Mouse (Mus musculus) liver, embryonic 12.5 days (tissue): ENCODE measurements at regions not wholly inside any gene's neighbourhood (a gene's known extent, or its start where the extent isn't known, plus 50 kb on each side); places are given as distances from the start of the nearest gene placed in this dataset.
"Not testable (repeated sequence)": the region's sequence is repeated elsewhere in the genome, so short reads cannot be mapped to it uniquely, and the experiment has no call there.

ENCODE experiments used
- ATAC-seq: fragments of 200-750 bp; cut with Nextera tagmentation; 2 replicates; pipeline ENCODE4 v1.8.0; 2017; ENCODE audit warnings: moderate number of reproducible peaks, mild to moderate bottlenecking, moderate library complexity
- H3K27ac ChIP-seq: fragments of 300-500 bp; sonication (generic); 2 replicates; pipeline ENCODE4 v1.5.1; 2016; ENCODE audit warnings: mild to moderate bottlenecking
- H3K27me3 ChIP-seq: fragments of 300-500 bp; sonication (generic); replicated peaks from 2 replicates; pipeline ENCODE4 v1.6.1; 2016; ENCODE audit warnings: mild to moderate bottlenecking, moderate library complexity
- H3K36me3 ChIP-seq: fragments of 300-500 bp; sonication (generic); 2 replicates; pipeline ENCODE4 v1.6.1; 2016; ENCODE audit warnings: mild to moderate bottlenecking, moderate library complexity
- H3K4me1 ChIP-seq: fragments of 300-500 bp; sonication (generic); 2 replicates; pipeline ENCODE4 v1.6.1; 2016
- H3K4me2 ChIP-seq: fragments of 300-500 bp; sonication (generic); 2 replicates; pipeline ENCODE4 v1.6.1; 2016; ENCODE audit warnings: mild to moderate bottlenecking, moderate library complexity
- H3K4me3 ChIP-seq: fragments of 300-500 bp; sonication (generic); 2 replicates; pipeline ENCODE4 v1.5.1; 2016; ENCODE audit warnings: mild to moderate bottlenecking, moderate library complexity
- H3K9ac ChIP-seq: fragments of 300-500 bp; sonication (generic); 2 replicates; pipeline ENCODE4 v1.6.1; 2016; ENCODE audit warnings: mild to moderate bottlenecking, moderate library complexity
- H3K9me3 ChIP-seq: fragments of 300-500 bp; sonication (generic); replicated peaks from 2 replicates; pipeline ENCODE4 v1.6.1; 2016; ENCODE audit warnings: mild to moderate bottlenecking, moderate library complexity
- WGBS: fragments of 180-500 bp; shearing (Covaris S2); methylation state at CpG from one replicate; pipeline ENCODE4 v1.1.7; 2016; ENCODE audit not compliant: insufficient replicate concordance; 5-methylcytosine and 5-hydroxymethylcytosine counted together

DNA sequence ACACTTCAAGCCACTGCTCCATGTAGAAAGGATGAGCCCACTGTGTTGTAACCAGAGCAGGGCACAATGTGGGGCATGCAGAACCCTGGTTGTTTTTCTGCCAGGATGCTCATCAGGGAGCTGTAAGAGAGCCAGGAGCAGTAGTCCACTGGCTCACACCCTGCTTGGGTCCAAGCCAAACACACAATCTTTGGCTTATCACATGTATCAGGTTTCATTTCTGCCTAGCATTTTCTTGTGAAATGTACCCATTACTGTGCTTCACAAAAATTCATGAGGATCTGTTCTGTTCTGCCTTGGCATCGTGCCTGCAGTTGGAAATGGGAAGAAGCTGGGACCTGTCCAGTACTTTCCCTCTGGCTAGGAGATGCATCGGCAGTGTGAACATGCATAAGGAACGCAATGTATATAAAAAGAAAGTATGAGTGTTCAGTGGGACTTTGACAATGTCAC is 491.6 kb upstream of the Igfbp3 start:
- Histone ChIP-seq H3K4me2 (no peak overlapping the region), H3K36me3 (no peaks in the 10 kb centered on the region), H3K4me1 (no peaks in the 10 kb centered on the region), H3K9me3 (0 out of 2 replicates have a peak, but pooled peaks cover 3% of the 10 kb centered on the region), H3K9ac (no peak overlapping the region), H3K27me3 (no peaks in the 10 kb centered on the region), H3K4me3 (no peak overlapping the region), H3K27ac (no peak overlapping the region)
- ATAC-seq, result no peak
- WGBS, result 59% methylated on average over 3 of the region's 3 CpGs

DNA sequence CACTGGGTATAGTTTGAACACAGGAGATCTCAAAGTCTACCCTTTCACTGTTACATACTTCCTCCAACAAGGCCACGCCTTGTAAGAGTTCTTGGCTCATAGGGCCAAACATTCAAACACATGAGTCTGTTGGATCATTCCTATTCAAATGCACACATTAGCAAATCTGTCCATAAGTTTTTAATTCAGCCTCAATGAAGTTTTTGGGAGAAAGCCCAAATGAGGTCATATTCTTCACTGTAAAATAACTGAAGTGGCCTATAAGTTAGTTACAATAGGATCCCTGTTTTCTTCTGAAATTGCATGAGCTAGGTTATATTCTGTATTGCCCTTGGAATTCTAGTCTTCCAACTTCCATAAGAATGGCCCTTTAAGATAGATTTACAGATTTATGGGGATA is 483.9 kb upstream of the Igfbp3 start:
- H3K27me3 ChIP-seq, result no peaks in the 10 kb centered on the region
- no peak overlapping the region for H3K4me2 ChIP-seq
- no peak overlapping the region for H3K9ac ChIP-seq
- H3K27ac ChIP-seq, result no peak overlapping the region
- no peak overlapping the region for H3K4me3 ChIP-seq
- 50% methylated on average over 1 of the region's 1 CpGs for WGBS
- ATAC-seq, result no peak
- 0 out of 2 replicates have a peak, but pooled peaks cover 3% of the 10 kb centered on the region for H3K9me3 ChIP-seq
- H3K4me1 ChIP-seq, result no peaks in the 10 kb centered on the region
- H3K36me3 ChIP-seq, result no peaks in the 10 kb centered on the region

DNA sequence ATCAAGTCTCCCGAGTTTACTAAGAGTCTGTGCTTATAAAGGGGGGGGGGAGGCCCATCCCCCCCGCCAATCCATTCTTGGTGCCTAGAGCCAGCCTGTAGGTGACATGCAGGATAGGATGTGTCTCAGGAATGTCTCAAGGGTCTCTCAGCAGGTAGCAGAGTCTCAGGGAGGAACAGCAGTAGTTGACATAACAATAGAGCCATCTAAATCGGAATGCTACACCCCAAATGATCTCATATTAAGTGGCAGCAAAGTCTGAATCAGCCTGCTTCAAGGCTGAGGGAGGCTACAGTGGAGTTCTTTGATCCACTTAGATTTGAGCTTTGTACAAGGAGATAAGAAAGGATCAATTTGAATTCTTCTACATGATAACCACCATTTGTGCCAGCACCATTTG is 476.0 kb upstream of the Igfbp3 start:
- not testable (repeated sequence) for H3K9ac ChIP-seq, H3K9me3 ChIP-seq, H3K4me1 ChIP-seq, H3K4me2 ChIP-seq, H3K36me3 ChIP-seq, H3K27ac ChIP-seq, ATAC-seq, H3K4me3 ChIP-seq, H3K27me3 ChIP-seq
- WGBS, result 42% methylated on average over 3 of the region's 3 CpGs

DNA sequence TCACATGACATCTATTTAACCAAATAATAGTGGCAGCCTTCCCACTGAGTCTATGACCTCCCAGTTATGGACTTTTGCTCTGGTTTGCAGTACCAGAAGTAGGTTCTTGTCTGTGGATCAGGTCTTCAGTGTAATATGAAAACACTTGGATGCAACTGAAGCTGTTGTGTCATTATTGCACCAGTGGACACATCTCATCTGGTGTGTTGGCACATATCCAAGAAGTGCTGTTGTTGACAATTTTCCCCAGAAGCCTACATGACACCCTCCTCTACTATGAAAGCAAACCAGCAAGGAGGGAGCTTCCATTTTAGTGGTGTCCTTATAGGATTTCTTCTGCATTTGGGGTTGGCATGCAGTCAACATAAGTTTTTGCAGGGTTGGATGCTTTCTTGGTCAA is 459.1 kb upstream of the Igfbp3 start:
- Histone ChIP-seq H3K27ac (no peak overlapping the region), H3K36me3 (no peaks in the 10 kb centered on the region), H3K4me1 (no peaks in the 10 kb centered on the region), H3K4me3 (no peak overlapping the region), H3K9ac (no peak overlapping the region), H3K9me3 (no peaks in the 10 kb centered on the region), H3K4me2 (no peak overlapping the region), H3K27me3 (no peaks in the 10 kb centered on the region)
- no peak for ATAC-seq

DNA sequence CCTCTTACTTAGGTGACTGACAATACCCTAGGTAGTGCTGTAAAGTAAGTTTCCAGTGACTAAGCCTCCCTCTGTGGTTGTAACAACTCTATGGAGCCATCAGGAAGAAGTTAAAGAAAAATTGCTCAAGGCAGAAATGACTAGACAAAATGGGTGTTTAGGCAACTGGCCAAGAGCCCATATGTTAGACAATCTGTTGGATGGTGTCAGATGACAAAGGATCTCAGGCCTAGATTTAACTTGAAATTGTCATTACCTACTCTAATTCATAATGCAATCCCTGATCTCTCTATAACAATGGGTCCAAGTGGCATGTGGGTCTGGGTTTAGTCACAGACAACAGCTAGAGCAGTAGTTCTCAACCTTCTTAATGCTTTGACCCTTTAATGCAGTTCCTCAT is 416.9 kb upstream of the Igfbp3 start:
- Histone ChIP-seq H3K4me2 (no peak overlapping the region), H3K9me3 (no peaks in the 10 kb centered on the region), H3K4me3 (no peak overlapping the region), H3K36me3 (no peaks in the 10 kb centered on the region), H3K4me1 (no peaks in the 10 kb centered on the region), H3K27ac (no peak overlapping the region), H3K9ac (no peak overlapping the region), H3K27me3 (no peaks in the 10 kb centered on the region)
- no peak for ATAC-seq

DNA sequence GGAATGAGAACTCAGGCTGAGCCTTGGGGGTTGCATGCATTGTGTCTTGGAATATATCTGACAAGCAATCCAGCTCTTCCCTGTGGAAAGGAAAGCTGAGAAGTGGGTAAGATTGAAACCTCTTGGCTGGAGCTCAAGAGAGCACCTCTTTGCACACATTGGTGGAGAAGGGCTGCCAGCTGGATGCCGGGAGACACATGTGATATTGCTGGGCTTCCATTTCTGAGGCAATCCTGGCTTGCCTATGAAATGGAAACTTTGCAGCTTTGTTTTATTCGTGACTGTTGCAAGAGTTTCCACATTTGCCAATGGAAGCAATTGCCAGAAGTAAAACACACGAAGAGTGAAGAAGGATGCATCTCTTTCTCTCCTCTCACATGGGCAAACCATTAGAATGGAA is 411.5 kb upstream of the Igfbp3 start:
- H3K4me1 ChIP-seq, result no peaks in the 10 kb centered on the region
- no peaks in the 10 kb centered on the region for H3K9me3 ChIP-seq
- no peak overlapping the region for H3K4me3 ChIP-seq
- no peaks in the 10 kb centered on the region for H3K36me3 ChIP-seq
- no peaks in the 10 kb centered on the region for H3K27me3 ChIP-seq
- no peak overlapping the region for H3K4me2 ChIP-seq
- WGBS, result 60% methylated on average over 3 of the region's 3 CpGs
- no peak overlapping the region for H3K9ac ChIP-seq
- no peak overlapping the region for H3K27ac ChIP-seq
- ATAC-seq, result no peak

DNA sequence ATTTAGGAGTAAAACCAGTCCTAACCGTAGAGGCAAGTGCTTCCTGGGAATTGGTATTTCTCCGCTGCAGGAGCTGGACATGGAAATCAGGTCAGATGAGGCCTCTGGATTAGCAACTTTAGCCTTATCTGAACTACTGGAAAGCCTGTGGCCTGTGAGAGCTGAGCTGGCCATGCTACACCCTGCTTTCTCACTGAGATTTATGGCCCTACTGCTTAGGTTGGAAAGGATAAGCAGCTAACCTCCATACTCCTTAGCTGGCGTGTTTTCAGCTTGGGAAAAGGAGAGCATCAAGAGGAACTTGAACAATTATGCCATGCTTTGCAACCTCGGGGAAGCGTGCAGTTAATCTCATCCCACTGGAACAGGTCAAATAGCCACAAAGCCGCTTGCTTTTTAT is 406.6 kb upstream of the Igfbp3 start:
- H3K4me3 ChIP-seq, result no peak overlapping the region
- no peak for ATAC-seq
- no peak overlapping the region for H3K4me2 ChIP-seq
- no peak overlapping the region for H3K27ac ChIP-seq
- 60% methylated on average over 6 of the region's 6 CpGs for whole genome bisulfite sequencing
- H3K9me3 ChIP-seq, result no peaks in the 10 kb centered on the region
- H3K27me3 ChIP-seq, result no peaks in the 10 kb centered on the region
- H3K36me3 ChIP-seq, result no peaks in the 10 kb centered on the region
- no peak overlapping the region for H3K9ac ChIP-seq
- no peaks in the 10 kb centered on the region for H3K4me1 ChIP-seq

DNA sequence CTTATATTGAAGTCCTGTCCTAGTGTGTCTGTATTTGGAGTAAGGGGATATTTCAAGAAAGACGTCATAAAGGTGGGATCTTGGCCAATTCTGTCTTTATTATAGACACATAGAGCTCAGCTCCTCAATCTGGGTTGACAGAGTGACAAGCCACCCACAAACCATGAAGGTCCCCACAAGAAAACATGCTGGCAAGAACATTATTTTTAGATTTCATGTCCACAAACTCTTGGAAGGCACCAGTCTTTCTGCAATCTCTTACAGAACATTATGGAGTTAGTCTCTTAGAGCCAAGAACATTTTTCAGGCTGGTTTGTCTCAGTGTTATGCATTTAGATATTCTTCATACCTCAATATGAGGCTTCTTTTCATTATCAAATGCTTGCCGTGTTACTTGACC is 397.0 kb upstream of the Igfbp3 start:
- Histone ChIP-seq H3K27ac (no peak overlapping the region), H3K9ac (no peak overlapping the region), H3K9me3 (no peaks in the 10 kb centered on the region), H3K4me2 (no peak overlapping the region), H3K27me3 (no peaks in the 10 kb centered on the region), H3K36me3 (no peaks in the 10 kb centered on the region), H3K4me3 (no peak overlapping the region), H3K4me1 (no peaks in the 10 kb centered on the region)
- ATAC-seq, result no peak
- WGBS, result 59% methylated on average over 2 of the region's 2 CpGs

DNA sequence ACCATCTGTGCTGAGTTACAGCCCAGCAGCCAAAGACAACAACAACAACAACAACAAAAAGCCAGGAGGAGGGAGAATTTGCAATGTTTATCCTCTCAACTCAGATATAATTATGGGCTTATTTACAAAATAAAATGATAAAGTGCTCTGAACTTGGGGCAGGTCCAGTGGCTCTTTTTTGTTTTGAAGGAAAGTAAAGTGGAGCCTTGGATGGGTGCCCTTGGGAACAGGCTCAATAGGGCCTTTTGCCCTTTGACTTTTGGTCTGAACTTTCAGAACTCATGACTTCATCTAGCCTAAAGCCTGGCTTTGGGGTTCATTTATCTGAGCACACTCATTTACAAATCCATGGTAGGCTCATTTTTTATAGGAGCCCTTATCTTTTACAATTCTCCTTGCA is 396.2 kb upstream of the Igfbp3 start:
- Histone ChIP-seq H3K4me2 (no peak overlapping the region), H3K36me3 (no peaks in the 10 kb centered on the region), H3K4me3 (no peak overlapping the region), H3K9me3 (no peaks in the 10 kb centered on the region), H3K4me1 (no peaks in the 10 kb centered on the region), H3K9ac (no peak overlapping the region), H3K27me3 (no peaks in the 10 kb centered on the region), H3K27ac (no peak overlapping the region)
- ATAC-seq, result no peak

DNA sequence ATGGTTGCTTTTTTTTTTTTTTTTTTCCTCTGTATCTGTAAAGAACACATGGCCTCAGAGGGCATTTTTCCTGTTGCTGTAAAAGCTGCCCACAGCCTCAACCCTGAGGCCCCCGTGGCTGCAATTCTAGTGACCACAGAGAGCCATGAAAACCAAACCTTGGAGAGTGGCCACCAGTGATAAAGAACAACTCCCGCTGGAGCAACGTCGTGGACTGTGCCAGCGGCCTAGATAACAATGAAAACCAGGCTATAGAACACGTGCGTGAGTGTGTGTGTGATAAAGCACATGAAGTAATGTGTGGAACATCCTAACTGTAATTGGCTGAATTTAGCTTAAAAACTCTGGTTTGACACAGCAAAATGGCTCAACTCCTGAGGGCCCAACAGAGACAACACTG is 392.9 kb upstream of the Igfbp3 start:
- no peak for ATAC-seq

DNA sequence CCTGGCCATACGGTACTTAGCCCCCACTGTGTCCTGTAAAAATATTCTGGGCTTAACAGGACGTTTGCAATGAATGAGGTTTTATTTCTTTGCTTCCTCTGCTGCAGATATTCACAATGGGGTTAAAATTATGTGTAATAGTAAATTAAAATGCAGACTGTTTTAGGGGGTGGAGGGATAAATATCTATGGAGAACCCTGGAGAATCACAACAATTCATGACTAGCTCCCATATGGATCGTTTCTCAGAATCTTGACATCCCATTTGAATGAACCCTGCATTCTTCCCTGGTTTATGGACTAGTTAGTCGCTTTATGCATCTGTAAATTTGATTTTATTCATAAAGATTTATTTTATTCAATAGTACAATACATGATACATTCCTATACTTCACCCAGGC is 378.3 kb upstream of the Igfbp3 start:
- Histone ChIP-seq H3K4me3 (no peak overlapping the region), H3K27ac (no peak overlapping the region), H3K4me1 (no peaks in the 10 kb centered on the region), H3K9ac (no peak overlapping the region), H3K4me2 (no peak overlapping the region), H3K27me3 (no peaks in the 10 kb centered on the region), H3K9me3 (no peaks in the 10 kb centered on the region), H3K36me3 (no peaks in the 10 kb centered on the region)
- 59% methylated on average over 4 of the region's 4 CpGs for WGBS
- ATAC-seq, result no peak

More for the DNA sequence above, 392.9 kb upstream of the Igfbp3 start:
- H3K4me2 ChIP-seq, result no peak overlapping the region
- H3K9me3 ChIP-seq, result no peaks in the 10 kb centered on the region
- H3K9ac ChIP-seq, result no peak overlapping the region
- H3K27me3 ChIP-seq, result no peaks in the 10 kb centered on the region
- H3K36me3 ChIP-seq, result no peaks in the 10 kb centered on the region
- no peaks in the 10 kb centered on the region for H3K4me1 ChIP-seq
- WGBS, result 36% methylated on average over 7 of the region's 7 CpGs
- no peak overlapping the region for H3K27ac ChIP-seq
- no peak overlapping the region for H3K4me3 ChIP-seq

DNA sequence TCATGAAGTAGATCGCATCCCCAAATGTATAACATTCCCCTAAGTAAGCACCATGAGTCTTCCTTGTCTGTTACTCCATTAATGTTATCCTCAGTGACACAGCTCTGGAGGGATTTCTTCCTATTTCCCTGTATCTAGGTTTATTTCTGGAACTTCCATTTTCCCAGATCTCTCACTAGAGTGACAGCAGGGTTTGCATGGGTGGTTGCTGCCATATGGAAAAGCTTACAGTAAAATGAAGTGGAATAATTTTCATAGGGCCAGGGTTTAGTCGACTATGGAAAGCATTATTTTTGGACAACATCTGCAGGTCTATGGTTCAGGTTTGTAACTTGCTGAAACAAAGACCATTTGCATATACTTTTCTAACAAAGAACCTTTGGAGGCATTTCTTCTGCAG is 369.6 kb upstream of the Igfbp3 start:
- Histone ChIP-seq H3K27me3 (no peaks in the 10 kb centered on the region), H3K36me3 (no peaks in the 10 kb centered on the region), H3K4me3 (no peak overlapping the region), H3K27ac (no peak overlapping the region), H3K9me3 (no peaks in the 10 kb centered on the region), H3K4me1 (no peaks in the 10 kb centered on the region), H3K4me2 (no peak overlapping the region), H3K9ac (no peak overlapping the region)
- ATAC-seq, result no peak
- WGBS, result 67% methylated on average over 2 of the region's 2 CpGs

DNA sequence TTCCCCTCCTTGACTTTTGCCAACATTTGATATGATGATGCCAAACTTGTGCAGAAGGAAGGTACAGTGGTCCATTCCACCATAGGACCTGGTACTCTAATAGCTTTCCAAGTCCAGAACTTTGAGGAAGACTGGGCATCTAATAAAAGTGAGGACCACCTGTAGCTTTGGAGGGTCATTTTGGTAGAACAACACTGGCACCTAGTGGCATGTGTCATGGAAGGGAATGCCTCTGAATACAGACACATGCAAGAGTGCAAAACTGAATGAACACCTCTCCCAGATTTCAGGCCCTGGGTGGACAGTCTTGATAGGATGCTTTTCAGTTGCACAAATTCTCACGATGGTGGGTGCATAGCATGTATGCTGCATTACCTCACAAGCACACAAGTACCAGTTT is 354.8 kb upstream of the Igfbp3 start:
- WGBS, result 42% methylated on average over 1 of the region's 1 CpGs

More for the DNA sequence above, 354.8 kb upstream of the Igfbp3 start:
- no peaks in the 10 kb centered on the region for H3K9me3 ChIP-seq
- no peak overlapping the region for H3K4me2 ChIP-seq
- H3K4me3 ChIP-seq, result no peak overlapping the region
- H3K9ac ChIP-seq, result no peak overlapping the region
- H3K4me1 ChIP-seq, result no peaks in the 10 kb centered on the region
- H3K27ac ChIP-seq, result no peak overlapping the region
- H3K36me3 ChIP-seq, result no peaks in the 10 kb centered on the region
- H3K27me3 ChIP-seq, result no peaks in the 10 kb centered on the region
- ATAC-seq, result no peak
